Mouse (Mus musculus) E14TG2a.4 (cell line): ENCODE data around the gene Cbl.

Experiments
- CTCF ChIP-seq: conservative IDR thresholded peaks from 2 replicates; pipeline ENCODE4 v1.5.1; 2014; ENCODE audit warnings: low read length
- NANOG ChIP-seq: IDR thresholded peaks from 2 replicates; pipeline ENCODE4 v1.6.1; 2014; ENCODE audit warnings: borderline replicate concordance, low read length, mixed read lengths
- POU5F1 ChIP-seq: IDR thresholded peaks from 2 replicates; pipeline ENCODE4 v1.6.1; 2014; ENCODE audit warnings: low read length, borderline replicate concordance

GRCm38 (mm10) chr9:44256213-44256612 is 22.4 kb upstream of the Cbl start:
- TF ChIP-seq CTCF, result no peak
- TF ChIP-seq POU5F1, result no peak
- TF ChIP-seq NANOG, result no peak
